15 mouse cellular contexts compared by ENCODE assay signal in the genomic region with DNA sequence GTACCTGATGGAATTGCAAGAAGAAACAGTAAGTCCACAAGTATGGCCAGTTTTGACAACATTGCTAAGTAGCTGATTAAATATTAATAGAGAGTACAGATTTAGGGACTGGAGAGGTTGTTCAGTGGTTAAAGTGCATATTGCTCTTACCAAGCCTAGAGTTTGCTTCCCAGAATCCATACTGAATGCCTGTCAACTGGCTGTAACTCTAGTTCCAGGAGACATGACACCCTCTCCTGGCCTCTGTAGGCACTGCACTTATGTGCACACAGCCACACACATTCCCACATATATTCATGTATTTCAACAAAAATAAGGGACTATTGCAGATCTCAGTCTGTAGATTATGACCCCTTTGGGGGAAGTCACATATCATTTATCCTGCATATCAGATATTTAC. TPM values are rescaled to one million over a fixed set of nuclear protein-coding genes. Genes with fewer than 3 reads are reported as not detected.
DNase-seq lines count a peak whose midpoint lies in the region; ATAC-seq and TF ChIP-seq lines count a peak whose summit lies in the region.
"Had no signal": no experiment of that assay in that cellular context is flagged by ENCODE, and none has a peak within 500 bp of the region (broad histone marks: within the 10 kb centered on the region; RNA-seq: fewer than 3 reads in every experiment).

No protein-coding gene starts in this region.

- peak; percentile 51 for TF ChIP-seq CTCF in Patski (IDR thresholded peaks at IDR 0.05)

- ATAC-seq in kidney, embryonic 16.5 days (ENCODE audit: low FRiP score, low TSS enrichment): no peak
- no peak for ATAC-seq in Patski
- ATAC-seq: hindbrain, embryonic 16.5 days had no signal

- H3K4me3 ChIP-seq in kidney, embryonic 16.5 days (ENCODE audit: low read length): no peak overlapping the region
- H3K4me3 ChIP-seq: liver, embryonic 15.5 days had no signal

- no peak overlapping the region for H3K9ac ChIP-seq in kidney, embryonic 16.5 days (replicated peaks; ENCODE audit: low read length)
- H3K9ac ChIP-seq: liver, embryonic 15.5 days had no signal

- H3K27ac ChIP-seq in kidney, embryonic 16.5 days (ENCODE audit: low read length): no peak overlapping the region
- H3K27ac ChIP-seq: liver, embryonic 15.5 days had no signal

- H3K27me3 ChIP-seq in kidney, embryonic 16.5 days (ENCODE audit: insufficient read depth, low read length): no peaks in the 10 kb centered on the region
- H3K27me3 ChIP-seq in Patski: no peaks in the 10 kb centered on the region
- H3K27me3 ChIP-seq: liver, embryonic 15.5 days had no signal

- H3K4me1 ChIP-seq in kidney, embryonic 16.5 days (ENCODE audit: insufficient read depth, low read length): no peaks in the 10 kb centered on the region
- H3K4me1 ChIP-seq: liver, embryonic 15.5 days had no signal

- POLR2A ChIA-PET in Patski (lab: Charles Lee): no interaction called here

- CTCF ChIA-PET in Patski (lab: Charles Lee): no interaction called here

- DNase-seq in kidney, adult 11 months: peak; percentile 8
- peak; percentile 6 for DNase-seq in lung, postnatal 10 days
- no peak for DNase-seq in lung, postnatal 14 days
- DNase-seq in Patski (ENCODE audit: low read depth, low spot score): no peak
- peak; percentile 42 to 64 for DNase-seq in kidney, postnatal 36 days
- no peak for DNase-seq in right cerebral cortex, postnatal 10 days (ENCODE audit: low spot score in 2 of 2)
- no peak for DNase-seq in embryo, embryonic 11 days
- DNase-seq: adrenal gland, adult 2 months; cerebellum, adult 8-10 months; heart, postnatal 14 days; layer of hippocampus, adult 9-11 months; thymus, adult 2 months had no signal

- H3K9me3 ChIP-seq in kidney, embryonic 16.5 days (ENCODE audit: low read length): no peaks in the 10 kb centered on the region
- H3K9me3 ChIP-seq: liver, embryonic 15.5 days had no signal

- 0 out of 2 replicates have a peak, but pooled peaks cover under 1% of the 10 kb centered on the region for H3K36me3 ChIP-seq in kidney, embryonic 16.5 days (ENCODE audit: insufficient read depth, low read length)

- H3K4me2 ChIP-seq in kidney, embryonic 16.5 days (replicated peaks; ENCODE audit: low read depth, low read length): no peak overlapping the region
- H3K4me2 ChIP-seq: liver, embryonic 15.5 days had no signal

- in situ Hi-C loops in Patski (cut with MboI; ENCODE audit: low pct_unique_long_range_greater_than_20kb): no loop called here

RNA-seq across cellular contexts. Expression of a gene that starts 51.0 kb away (rescaled TPM):
- polyA plus RNA-seq in kidney, embryonic 16.5 days (2015; fragmentation: Nextera tagmentation; extraction: Ambion mirVana): 8.6 and 12.0 TPM in 2 replicates
- 5.0 TPM for polyA plus RNA-seq in Patski (2021)

Comparison
In these comparisons a context has a peak if more than half of its experiments do, and no peak if none do; other contexts are left out.
1. DNase-seq: peak in kidney, adult 11 months (single experiment), lung, postnatal 10 days (single experiment) and kidney, postnatal 36 days (2 of 2); none in lung, postnatal 14 days (single experiment), Patski (single experiment), right cerebral cortex, postnatal 10 days (0 of 2) and embryo, embryonic 11 days (single experiment).